Mouse (Mus musculus) spleen, adult 2 months (tissue): ENCODE data around the gene Ppargc1a.

Source experiments
- CTCF ChIP-seq: fragments of 200-500 bp; IDR thresholded peaks from 2 replicates; pipeline ENCODE4 v1.5.1; 2011; ENCODE audit warnings: mild to moderate bottlenecking, inconsistent platforms; ENCODE audit not compliant: insufficient read depth, insufficient read length, insufficient replicate concordance; ENCODE audit errors: extremely low read depth
- POLR2A ChIP-seq: fragments of 200-500 bp; IDR thresholded peaks from 2 replicates; pipeline ENCODE4 v1.6.1; 2011; ENCODE audit warnings: low read depth, low read length, inconsistent platforms

GRCm38 (mm10) chr5:51416377-51416776, 151.1 kb downstream of the Ppargc1a start:
- TF ChIP-seq CTCF (no peak), POLR2A (no peak)
